Mouse (Mus musculus): ENCODE results near the gene Gm15557.
"Not testable (repeated sequence)": the region's sequence is repeated elsewhere in the genome, so short reads cannot be mapped to it uniquely, and the experiment has no call there.

Gm15557 gene

GRCm38 (mm10) chr2:155940681-155941080 is at the start of gene Gm15557:
Gm15557 (plus strand) TSS chr2:155940728.
- no peak for DNase-seq (ENCODE audit: low spot score in 2 of 2)

DNA sequence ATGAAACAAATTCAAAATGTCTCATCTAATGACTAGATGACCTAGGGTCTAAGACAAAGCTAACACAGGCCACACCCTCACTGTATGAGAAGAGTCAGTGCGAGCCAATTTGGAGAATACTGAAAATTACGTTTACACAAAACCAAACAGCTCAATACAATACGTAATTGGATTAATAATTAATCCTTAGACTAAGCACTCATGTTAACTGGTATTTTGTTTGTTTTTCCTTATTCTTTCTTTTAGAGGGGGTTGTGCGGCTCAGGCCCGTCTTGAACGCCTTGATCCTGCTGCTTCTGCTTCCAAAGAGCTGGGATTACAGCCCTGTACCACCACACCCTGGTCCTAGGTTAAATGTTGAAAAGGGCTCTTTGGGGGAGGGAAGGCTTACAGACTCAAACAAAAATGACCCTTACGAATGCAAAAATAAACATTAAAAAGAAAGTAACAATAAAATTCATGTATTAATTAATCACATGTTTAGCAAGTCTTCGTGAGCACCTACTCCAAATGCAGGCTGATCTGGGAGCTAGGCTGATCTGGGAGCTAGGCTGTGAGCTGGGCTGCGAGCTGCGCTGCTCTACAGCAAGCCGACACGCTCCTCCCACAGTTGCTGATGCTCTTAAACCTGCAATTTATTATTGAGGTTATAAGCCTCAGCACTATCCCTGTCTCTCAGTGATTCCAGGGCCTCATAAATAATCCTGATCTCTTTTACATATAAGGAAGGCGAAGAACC is 46.1 kb upstream of the Gm15557 start:
- DNase-seq (ENCODE audit: low spot score in 2 of 2): no peak

GRCm38 (mm10) chr2:155895046-155895735 is 45.3 kb upstream of the Gm15557 start:
- no peak for DNase-seq (ENCODE audit: low spot score in 2 of 2)

DNA sequence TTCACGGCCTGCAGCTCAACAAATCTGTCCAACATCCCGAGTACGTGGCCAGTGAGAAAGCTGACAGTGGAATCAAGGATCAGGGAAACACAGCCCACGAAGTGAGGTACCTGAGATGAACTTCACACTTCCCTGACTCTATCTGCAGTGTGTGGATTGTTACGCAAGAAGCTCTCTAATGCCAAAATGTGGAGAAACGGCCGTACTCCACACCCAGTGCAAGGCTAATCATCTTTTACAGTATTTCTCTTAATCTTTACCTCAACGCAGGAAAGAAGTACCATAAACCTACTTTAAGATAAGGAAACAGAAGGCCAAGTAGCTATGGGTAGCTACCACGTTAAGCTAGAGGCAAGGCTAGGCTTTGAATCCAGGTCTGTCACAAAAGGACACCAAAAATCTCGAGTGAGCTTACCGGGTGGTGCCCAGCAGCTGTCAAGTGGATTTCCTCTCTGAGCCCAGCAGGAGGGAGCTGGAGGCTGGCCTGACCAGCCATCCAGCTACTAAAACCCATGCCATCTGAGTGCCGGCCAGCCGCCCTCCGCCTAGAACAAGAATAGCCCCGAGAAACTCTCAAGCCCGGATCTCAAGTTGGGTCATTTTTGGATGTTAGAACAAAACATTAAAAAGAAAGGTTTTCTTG is 37.4 kb upstream of the Gm15557 start:
- peak in 1 of 2 experiments; percentile 7 for DNase-seq (ENCODE audit: low spot score in 2 of 2)

DNA sequence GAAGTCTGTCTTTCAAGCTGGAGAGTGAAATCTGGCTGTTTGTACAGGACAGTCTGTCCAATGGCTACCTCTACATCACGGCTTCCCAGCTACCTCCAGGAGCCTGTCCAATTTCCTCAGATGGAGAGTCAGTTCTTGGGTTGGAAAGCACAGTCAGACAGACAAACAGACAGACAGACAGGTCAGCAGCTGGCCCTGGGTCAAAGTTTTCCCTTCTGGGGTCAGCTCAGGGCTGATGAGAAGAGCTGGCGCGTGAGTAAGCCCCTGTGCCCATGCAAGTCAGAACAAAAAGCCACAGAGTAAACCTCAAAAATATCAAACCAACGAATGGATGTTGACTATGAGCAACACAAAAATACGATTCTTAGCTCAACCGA is 36.9 kb upstream of the Gm15557 start:
- no peak for DNase-seq (ENCODE audit: low spot score in 2 of 2)

DNA sequence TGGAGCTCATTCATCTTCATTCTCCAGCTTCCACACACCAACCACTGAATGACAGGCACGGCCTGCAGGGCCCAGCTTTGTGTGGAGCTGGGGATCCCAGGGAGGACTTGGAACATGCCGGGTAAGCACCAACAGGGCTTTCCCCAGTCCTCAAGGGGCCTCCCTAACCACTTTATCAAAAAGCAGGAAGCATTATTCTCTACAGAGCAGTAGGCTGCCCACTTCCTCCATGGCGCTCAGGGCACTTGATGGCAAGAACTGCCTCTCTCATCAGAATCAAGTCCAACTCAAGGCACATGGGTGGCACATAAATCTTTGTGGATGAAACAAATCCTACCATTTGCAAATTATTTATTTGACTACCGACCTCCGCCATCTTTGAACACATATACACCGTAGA is 25.8 kb upstream of the Gm15557 start:
- no peak for DNase-seq (ENCODE audit: low spot score in 2 of 2)

DNA sequence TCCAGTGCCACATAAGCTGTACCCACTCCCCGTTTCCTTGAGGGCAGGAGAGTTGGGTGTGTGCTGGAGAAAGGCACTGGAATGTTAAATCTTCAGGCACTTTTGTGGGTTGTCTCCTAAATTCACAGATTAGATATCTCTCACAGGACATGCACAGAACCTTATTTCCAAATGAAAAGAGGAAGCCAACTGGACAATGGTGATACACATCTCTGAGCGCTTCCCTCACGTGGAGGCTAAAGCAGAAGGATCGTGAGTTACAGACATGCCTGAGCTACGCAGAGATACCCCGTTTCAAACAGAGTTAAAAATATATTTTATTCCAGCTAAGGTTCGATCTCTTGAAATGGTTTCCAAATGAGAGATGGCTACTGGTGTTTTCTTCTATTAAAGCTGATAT is 17.4 kb upstream of the Gm15557 start:
- no peak for DNase-seq (ENCODE audit: low spot score in 2 of 2)

GRCm38 (mm10) chr2:155925213-155925612 is 15.3 kb upstream of the Gm15557 start:
- DNase-seq (ENCODE audit: low spot score in 2 of 2): not testable (repeated sequence)

- DNase-seq (ENCODE audit: low spot score in 2 of 2): no peak
Measured at GRCm38 (mm10) chr2:155928711-155929345, 11.7 kb upstream of the Gm15557 start.

GRCm38 (mm10) chr2:155929531-155930442 is 10.7 kb upstream of the Gm15557 start, which contains the start of gene Uqcc1:
Uqcc1 (minus strand) TSS chr2:155930310.
- peak; percentile 98 for DNase-seq (ENCODE audit: low spot score in 2 of 2)

GRCm38 (mm10) chr2:155939897-155940529 is 515 bp upstream of the Gm15557 start:
- no peak for DNase-seq (ENCODE audit: low spot score in 2 of 2)

DNA sequence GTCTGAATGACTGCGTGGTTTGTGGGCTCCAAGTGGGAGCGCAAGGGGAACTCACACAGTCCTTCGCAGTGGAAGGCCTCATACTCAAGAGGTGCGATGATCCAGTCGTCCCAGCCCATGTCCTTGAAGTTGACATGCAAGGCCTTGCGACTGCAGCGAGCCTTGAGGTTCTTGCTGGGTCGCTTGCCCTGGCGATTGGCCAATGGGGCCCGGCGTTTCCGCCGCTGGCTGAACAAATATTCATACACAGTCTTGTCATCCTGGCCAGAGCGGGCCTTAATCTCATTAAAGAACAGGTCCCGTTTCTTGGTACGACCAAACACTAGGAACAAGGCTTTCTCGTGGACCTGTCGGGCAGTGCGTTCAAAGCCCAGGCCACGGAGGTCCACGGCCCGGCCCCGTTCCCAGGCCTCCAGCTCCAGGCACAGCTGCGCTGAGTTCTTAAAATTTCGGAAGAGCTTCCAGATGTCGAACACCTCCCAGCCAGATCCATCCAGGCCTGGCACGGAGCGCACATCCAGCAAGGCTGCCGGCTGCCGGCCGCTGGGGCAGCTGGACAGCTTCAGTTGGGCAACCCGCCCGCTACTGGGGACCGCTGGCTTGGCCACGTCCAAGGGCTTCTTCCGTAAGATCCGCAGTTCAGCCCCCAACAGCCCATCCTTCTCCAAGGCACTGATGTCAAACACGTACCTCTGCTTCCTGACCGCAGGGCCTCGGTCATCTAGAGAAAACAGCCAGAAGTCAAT is 1.3 kb downstream of the Gm15557 start:
- no peak for DNase-seq (ENCODE audit: low spot score in 2 of 2)

DNA sequence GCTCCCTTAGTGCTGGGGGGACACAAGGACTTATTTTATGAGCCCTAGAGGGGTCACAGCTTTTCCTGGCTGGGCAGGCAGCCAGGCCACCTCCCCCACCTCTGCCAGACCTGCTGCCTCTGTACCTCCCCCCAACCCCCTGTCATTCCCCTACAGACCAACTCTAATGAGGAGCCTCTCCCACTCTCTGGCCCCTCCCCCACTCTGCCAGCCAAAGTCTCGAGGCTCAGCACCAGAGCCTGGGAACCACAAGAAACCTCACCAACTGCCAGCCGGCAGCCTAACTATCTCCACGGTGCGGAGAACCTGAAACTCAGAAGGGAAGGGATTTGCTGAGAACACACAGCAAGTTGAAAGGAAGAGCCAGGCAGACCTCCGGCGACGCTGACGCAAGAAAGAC is 2.9 kb downstream of the Gm15557 start:
- no peak for DNase-seq (ENCODE audit: low spot score in 2 of 2)

GRCm38 (mm10) chr2:155944685-155945084 is 4.2 kb downstream of the Gm15557 start:
- no peak for DNase-seq (ENCODE audit: low spot score in 2 of 2)

DNA sequence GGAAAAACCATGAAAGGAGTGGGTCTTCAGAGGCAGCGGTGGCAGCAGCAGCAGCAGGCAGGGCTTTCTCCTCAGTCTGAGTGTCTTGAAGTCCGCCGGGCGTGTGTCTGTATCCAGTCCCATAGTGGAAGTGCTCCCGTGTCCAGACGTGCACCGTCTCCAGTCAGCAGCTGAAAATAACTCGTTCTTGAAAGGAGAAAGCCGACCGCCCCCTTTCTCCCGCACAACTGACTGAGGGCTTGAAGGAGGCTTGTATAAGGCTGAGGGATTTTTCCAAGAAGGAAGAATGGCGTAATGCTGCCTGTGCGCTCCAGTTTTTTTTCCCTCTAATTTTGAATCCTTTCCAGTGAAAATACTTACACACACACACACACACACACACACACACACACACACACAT is 4.6 kb downstream of the Gm15557 start, which contains the start of gene Gdf5:
Gene Gdf5 (minus strand): TSS at position 244 of the 400 bp plus-strand sequence.
- peak; percentile 41 to 60 for DNase-seq (ENCODE audit: low spot score in 2 of 2)

DNA sequence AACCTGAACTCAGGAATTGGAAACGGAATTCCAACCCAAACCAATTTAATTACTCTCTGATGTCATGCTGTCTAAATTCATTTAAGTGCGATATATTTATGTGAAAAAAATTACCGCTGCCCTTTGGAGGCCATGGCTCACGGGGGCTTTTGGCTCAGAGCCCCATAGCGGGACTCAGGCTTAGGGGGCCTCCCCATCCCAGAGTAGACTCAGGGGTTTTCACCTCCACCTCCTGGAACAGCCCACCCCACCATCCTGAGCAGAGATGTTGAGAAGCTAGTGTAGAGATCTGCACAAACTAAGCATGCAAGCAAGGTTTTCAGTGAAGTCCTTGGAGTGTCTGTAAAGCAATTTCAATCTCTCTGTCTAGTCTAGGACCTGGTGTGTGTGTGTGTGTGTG is 5.1 kb downstream of the Gm15557 start:
- no peak for DNase-seq (ENCODE audit: low spot score in 2 of 2)

GRCm38 (mm10) chr2:155946069-155946468 is 5.5 kb downstream of the Gm15557 start:
- peak; percentile 51 to 73 for DNase-seq (ENCODE audit: low spot score in 2 of 2)

DNA sequence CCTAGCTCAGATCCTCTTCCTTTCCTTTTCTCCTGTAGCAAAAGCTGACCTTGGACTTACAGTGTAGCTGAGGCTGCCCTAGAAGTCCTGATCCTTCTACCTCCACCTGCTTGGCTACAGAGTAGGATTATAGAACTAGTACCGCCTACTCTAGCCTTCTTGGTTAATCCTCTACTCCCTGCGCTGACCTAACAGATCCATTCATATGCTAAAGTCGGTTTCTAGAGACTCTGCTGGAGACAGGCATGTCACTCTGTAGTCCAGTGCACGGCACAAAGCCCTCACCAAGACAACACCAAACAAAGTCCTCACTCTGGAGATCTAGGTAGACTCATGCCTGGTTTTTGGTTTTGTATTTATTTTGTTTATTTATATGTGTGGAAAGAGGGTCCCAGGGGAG is 6.0 kb downstream of the Gm15557 start:
- no peak for DNase-seq (ENCODE audit: low spot score in 2 of 2)

DNA sequence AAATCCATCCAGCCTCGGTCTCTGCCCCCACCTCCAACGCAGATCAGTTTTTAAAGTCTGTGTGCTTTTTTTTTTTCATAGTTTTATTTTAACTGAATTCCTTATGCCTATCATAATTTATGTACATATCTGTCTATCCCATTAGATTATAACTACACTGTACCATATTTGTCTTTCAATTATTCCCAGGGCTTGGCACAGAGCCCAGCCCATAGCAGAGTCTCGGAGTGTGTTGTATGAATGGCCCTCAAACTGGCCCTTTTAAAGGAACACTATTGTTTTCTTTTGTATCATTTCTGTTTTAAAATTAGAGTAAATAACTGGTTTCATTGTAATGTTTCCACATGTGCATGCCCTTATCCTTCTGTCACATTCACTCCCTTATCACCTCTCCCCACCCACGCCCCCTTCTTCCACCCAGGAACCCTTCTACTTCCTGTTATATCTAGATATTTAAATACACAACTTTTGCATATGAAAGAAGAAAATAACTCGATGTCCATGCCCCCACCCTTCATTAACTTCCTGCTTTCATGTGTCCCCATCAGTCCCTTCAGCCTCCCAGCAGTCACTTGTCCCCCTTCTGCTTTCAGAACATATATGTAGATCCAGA is 7.0 kb downstream of the Gm15557 start:
- DNase-seq (ENCODE audit: low spot score in 2 of 2): no peak
